Mouse (Mus musculus): ENCODE results near the gene Trpm7.

The Trpm7 gene

GRCm38 (mm10) chr2:126816644-126817347, 59.2 kb downstream of the Trpm7 start:
- DNase-seq (ENCODE audit: low spot score), result no peak

GRCm38 (mm10) chr2:126815822-126816221, 60.2 kb downstream of the Trpm7 start:
- DNase-seq (ENCODE audit: low spot score), result no peak

GRCm38 (mm10) chr2:126801980-126802379, 74.0 kb downstream of the Trpm7 start:
- DNase-seq (ENCODE audit: low spot score), result no peak

- no peak for DNase-seq (ENCODE audit: low spot score)
These were observed 77.6 kb downstream of the Trpm7 start for GRCm38 (mm10) chr2:126798455-126798854.

- peak; percentile 11 for DNase-seq (ENCODE audit: low spot score)
These were observed 80.3 kb downstream of the Trpm7 start for GRCm38 (mm10) chr2:126795708-126796107.

- no peak for DNase-seq (ENCODE audit: low spot score)
These were observed 83.4 kb downstream of the Trpm7 start for GRCm38 (mm10) chr2:126792611-126793010.

- DNase-seq (ENCODE audit: low spot score), result no peak
These were observed 88.2 kb downstream of the Trpm7 start for GRCm38 (mm10) chr2:126787721-126788342.

GRCm38 (mm10) chr2:126783370-126783769, 92.7 kb downstream of the Trpm7 start, which contains the start of gene Usp50:
Gene Usp50, minus strand, starts transcription at chr2:126783470.
- DNase-seq (ENCODE audit: low spot score), result no peak

GRCm38 (mm10) chr2:126782433-126782832, 93.6 kb downstream of the Trpm7 start:
- peak; percentile 96 for DNase-seq (ENCODE audit: low spot score)

- DNase-seq (ENCODE audit: low spot score), result no peak
These were observed 94.6 kb downstream of the Trpm7 start for GRCm38 (mm10) chr2:126781478-126781877.

- DNase-seq (ENCODE audit: low spot score), result no peak
These were observed 95.7 kb downstream of the Trpm7 start for GRCm38 (mm10) chr2:126780286-126780685.

GRCm38 (mm10) chr2:126778806-126779205, 97.2 kb downstream of the Trpm7 start:
- DNase-seq (ENCODE audit: low spot score), result no peak

- DNase-seq (ENCODE audit: low spot score), result no peak
These were observed 99.6 kb downstream of the Trpm7 start for GRCm38 (mm10) chr2:126776416-126776815.

- DNase-seq (ENCODE audit: low spot score), result no peak
These were observed 100.1 kb downstream of the Trpm7 start for GRCm38 (mm10) chr2:126775951-126776350.

- no peak for DNase-seq (ENCODE audit: low spot score)
These were observed 103.8 kb downstream of the Trpm7 start for GRCm38 (mm10) chr2:126772217-126772616.

- DNase-seq (ENCODE audit: low spot score), result no peak
These were observed 106.4 kb downstream of the Trpm7 start for GRCm38 (mm10) chr2:126769431-126770181.

GRCm38 (mm10) chr2:126768194-126768593, 107.8 kb downstream of the Trpm7 start:
- peak; percentile 26 for DNase-seq (ENCODE audit: low spot score)

- no peak for DNase-seq (ENCODE audit: low spot score)
These were observed 108.4 kb downstream of the Trpm7 start for GRCm38 (mm10) chr2:126767599-126767998.

- DNase-seq (ENCODE audit: low spot score), result no peak
These were observed 110.0 kb downstream of the Trpm7 start for GRCm38 (mm10) chr2:126765867-126766582.

GRCm38 (mm10) chr2:126759351-126759750, 116.7 kb downstream of the Trpm7 start:
- DNase-seq (ENCODE audit: low spot score), result peak; percentile 32

GRCm38 (mm10) chr2:126755664-126756063, 120.4 kb downstream of the Trpm7 start:
- DNase-seq (ENCODE audit: low spot score), result no peak

GRCm38 (mm10) chr2:126743389-126743788, 132.6 kb downstream of the Trpm7 start:
- DNase-seq (ENCODE audit: low spot score), result no peak

All from adipocyte (in vitro differentiated cells).